Mouse (Mus musculus) macrophage (primary cell): ENCODE results near the gene Hcn2. TPM values are rescaled to one million over a fixed set of nuclear protein-coding genes. Genes with fewer than 3 reads are reported as not detected.

Source experiments
- H3K27ac ChIP-seq: fragments of 350-480 bp; formaldehyde crosslinking; 2 replicates; pipeline ENCODE4 v1.9.0; 2021
- H3K36me3 ChIP-seq: fragments of 350-480 bp; formaldehyde crosslinking; 2 replicates; pipeline ENCODE4 v1.9.0; 2021; ENCODE audit errors: inconsistent target
- H3K4me3 ChIP-seq: fragments of 350-480 bp; formaldehyde crosslinking; 2 replicates; pipeline ENCODE4 v1.9.0; 2021; ENCODE audit errors: inconsistent target
- H3K79me2 ChIP-seq: fragments of 350-480 bp; formaldehyde crosslinking; 2 replicates; pipeline ENCODE4 v1.9.0; 2021; ENCODE audit errors: inconsistent target
- WGBS: methylation state at CpG from one replicate; pipeline ENCODE4 v1.1.7; 2026; ENCODE audit warnings: inconsistent platforms; ENCODE audit not compliant: missing documents; 5-methylcytosine and 5-hydroxymethylcytosine counted together
- polyA plus RNA-seq: library from polyadenylated mRNA; stranded (reverse); fragments of 250-400 nt; gene quantifications from 3 replicates; pipeline ENCODE4 v1.2.4, GENCODE M21; 2018; ENCODE audit warnings: inconsistent platforms

Gene Hcn2
- polyA plus RNA-seq, 1 experiment from 2014 or later, result 0.40 TPM

DNA sequence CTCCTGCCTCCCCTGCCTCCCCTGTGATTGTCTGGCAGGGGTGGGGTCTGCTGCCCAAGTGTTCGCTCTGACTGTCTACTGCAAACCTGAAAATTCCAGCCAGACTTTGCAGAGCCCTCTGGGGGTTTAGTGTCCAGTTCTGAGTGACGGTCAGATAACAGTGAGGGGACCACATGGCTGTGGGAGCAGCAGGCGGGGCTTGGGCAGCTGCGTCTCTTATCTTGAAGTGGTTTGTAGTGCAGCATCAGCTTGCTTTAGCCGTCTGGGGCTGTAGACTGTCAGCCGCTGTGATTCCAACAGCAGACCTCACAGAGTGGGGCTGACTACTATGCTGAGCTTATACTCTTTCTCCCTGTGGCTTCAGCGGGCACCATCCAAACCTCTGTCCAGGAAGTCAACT, 7.1 kb upstream of the Hcn2 start:
- WGBS, result 94% methylated on average over 7 of the region's 7 CpGs
- H3K27ac ChIP-seq, result no peak overlapping the region
- no peak overlapping the region for H3K4me3 ChIP-seq
- peaks cover 52% of the 10 kb centered on the region for H3K79me2 ChIP-seq
- peaks cover 31% of the 10 kb centered on the region; the same call in 1 of the 2 replicates for H3K36me3 ChIP-seq

- Histone ChIP-seq H3K36me3 (peaks cover 31% of the 10 kb centered on the region; the same call in 1 of the 2 replicates), H3K79me2 (peaks cover 26% of the 10 kb centered on the region), H3K4me3 (no peak overlapping the region), H3K27ac (no peak overlapping the region)
- WGBS, result 100% methylated on average over 1 of the region's 1 CpGs
These were observed 4.4 kb upstream of the Hcn2 start for GRCm38 (mm10) chr10:79712029-79712428.

GRCm38 (mm10) chr10:79712499-79713126, 3.8 kb upstream of the Hcn2 start:
- Histone ChIP-seq H3K36me3 (peaks cover 31% of the 10 kb centered on the region; the same call in 1 of the 2 replicates), H3K4me3 (no peak overlapping the region), H3K79me2 (peaks cover 20% of the 10 kb centered on the region), H3K27ac (no peak overlapping the region)
- 32% methylated on average over 4 of the region's 6 CpGs for WGBS

DNA sequence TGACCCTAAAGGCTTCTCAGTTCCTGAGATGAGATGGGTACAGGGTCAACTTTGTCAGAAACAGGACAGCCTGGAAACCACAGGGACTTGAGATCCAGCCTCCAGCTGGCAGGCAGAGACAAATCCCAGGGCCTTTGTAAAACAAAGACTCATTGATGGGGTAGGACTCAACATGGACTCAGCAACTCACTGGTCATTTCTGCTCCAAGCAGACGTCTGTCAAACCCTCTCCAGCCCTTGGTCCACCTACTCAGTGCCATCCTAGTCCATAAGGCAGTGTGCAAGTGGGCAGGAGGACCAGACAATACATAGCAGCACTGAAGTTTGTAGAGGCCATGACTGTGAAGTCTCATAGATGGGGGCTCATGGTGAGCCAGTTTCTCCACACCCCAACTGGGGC, 3.3 kb upstream of the Hcn2 start:
- 45% methylated on average over 1 of the region's 1 CpGs for WGBS
- H3K36me3 ChIP-seq, result peaks cover 31% of the 10 kb centered on the region; the same call in 1 of the 2 replicates
- no peak overlapping the region for H3K27ac ChIP-seq
- H3K4me3 ChIP-seq, result no peak overlapping the region
- peaks cover 15% of the 10 kb centered on the region for H3K79me2 ChIP-seq

DNA sequence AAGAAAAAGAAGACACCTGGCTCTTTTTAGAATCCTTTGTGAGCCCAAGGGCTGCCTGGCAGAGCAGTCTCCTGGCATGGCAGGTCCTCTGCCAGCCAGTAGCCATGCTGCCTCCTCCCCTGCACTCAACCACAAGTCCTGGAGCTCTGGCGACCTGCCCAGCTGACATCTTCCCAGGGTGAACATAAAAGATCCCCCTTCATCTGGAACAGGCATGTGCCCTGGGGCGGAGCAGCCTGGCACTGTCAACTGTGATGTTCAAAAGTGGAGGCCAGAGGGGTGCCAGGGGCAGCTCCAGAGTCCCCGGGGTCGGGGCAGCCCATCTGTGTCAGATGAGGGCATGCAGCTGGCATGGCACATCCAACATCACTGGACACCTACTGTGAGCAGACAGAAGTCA, 1.4 kb upstream of the Hcn2 start:
- Histone ChIP-seq H3K79me2 (no peaks in the 10 kb centered on the region), H3K4me3 (no peak overlapping the region)
- WGBS, result 74% methylated on average over 4 of the region's 4 CpGs

DNA sequence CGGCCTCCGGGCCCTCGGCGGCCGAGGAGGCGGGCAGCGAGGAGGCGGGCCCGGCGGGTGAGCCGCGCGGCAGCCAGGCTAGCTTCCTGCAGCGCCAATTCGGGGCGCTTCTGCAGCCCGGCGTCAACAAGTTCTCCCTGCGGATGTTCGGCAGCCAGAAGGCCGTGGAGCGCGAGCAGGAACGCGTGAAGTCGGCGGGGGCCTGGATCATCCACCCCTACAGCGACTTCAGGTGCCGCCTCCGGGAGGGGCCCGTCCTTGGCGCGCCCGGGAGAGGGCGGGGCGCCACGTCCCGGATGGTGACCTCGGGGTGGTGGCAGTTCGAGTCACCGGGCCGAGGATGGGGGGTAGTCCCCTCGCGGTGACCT, 538 bp downstream of the Hcn2 start:
- Histone ChIP-seq H3K27ac (no peak overlapping the region), H3K36me3 (0 out of 2 replicates have a peak, but pooled peaks cover under 1% of the 10 kb centered on the region), H3K79me2 (no peaks in the 10 kb centered on the region), H3K4me3 (no peak overlapping the region)
- WGBS, result 0% methylated on average over 42 of the region's 44 CpGs

More for the DNA sequence above, 1.4 kb upstream of the Hcn2 start:
- H3K36me3 ChIP-seq, result peaks cover 20% of the 10 kb centered on the region; the same call in 1 of the 2 replicates
- no peak overlapping the region for H3K27ac ChIP-seq

GRCm38 (mm10) chr10:79717640-79718357, 1.4 kb downstream of the Hcn2 start:
- Histone ChIP-seq H3K27ac (no peak overlapping the region), H3K36me3 (no peaks in the 10 kb centered on the region), H3K4me3 (no peak overlapping the region), H3K79me2 (no peaks in the 10 kb centered on the region)
- 6% methylated on average over 29 of the region's 43 CpGs for WGBS

GRCm38 (mm10) chr10:79721089-79721488, 4.7 kb downstream of the Hcn2 start:
- no peak overlapping the region for H3K4me3 ChIP-seq
- WGBS, result 73% methylated on average over 5 of the region's 5 CpGs
- no peaks in the 10 kb centered on the region for H3K36me3 ChIP-seq
- H3K27ac ChIP-seq, result no peak overlapping the region
- no peaks in the 10 kb centered on the region for H3K79me2 ChIP-seq

DNA sequence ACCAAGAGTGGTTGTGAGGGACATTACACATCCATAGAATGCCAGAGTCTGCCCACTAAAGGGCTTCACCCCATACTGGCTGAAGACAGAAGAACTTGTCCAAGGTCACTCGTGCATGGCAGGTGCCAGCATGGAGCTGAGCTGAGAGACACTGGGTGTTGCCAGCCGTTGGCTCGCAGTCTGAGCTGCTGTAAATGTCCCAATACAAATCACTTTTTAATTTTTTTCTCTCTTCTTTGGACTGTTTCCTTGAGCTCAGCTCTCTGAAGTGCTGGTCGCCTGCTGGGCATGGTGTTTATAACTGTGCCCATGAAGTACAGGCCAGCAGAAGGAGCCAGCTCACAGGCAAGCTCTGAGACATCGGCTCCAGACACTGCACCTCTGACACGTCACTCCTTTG, 6.6 kb downstream of the Hcn2 start:
- WGBS, result 74% methylated on average over 6 of the region's 6 CpGs
- H3K27ac ChIP-seq, result no peak overlapping the region
- H3K79me2 ChIP-seq, result no peaks in the 10 kb centered on the region
- no peaks in the 10 kb centered on the region for H3K36me3 ChIP-seq
- no peak overlapping the region for H3K4me3 ChIP-seq

DNA sequence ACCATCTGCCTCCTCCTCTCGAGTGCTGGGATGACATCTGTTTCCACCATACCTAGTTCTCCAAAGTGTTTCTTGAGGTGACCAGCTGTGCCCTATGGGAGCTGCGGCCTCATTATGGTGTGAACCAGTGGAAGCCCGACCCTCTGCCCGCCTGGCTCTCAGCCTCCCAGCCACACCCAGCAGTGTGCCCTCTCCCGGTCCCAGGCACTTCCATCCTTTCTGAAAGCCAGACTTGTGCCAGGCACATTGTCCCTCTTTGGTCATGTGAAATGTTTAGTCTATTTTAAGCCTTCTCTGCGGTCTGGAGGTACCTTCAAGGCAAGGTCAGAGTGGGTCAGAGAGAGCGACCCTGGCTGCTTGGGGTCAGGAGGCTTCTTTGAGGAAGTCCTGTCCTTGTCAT, 7.3 kb downstream of the Hcn2 start:
- Histone ChIP-seq H3K79me2 (no peaks in the 10 kb centered on the region), H3K4me3 (no peak overlapping the region), H3K27ac (no peak overlapping the region), H3K36me3 (no peaks in the 10 kb centered on the region)
- WGBS, result 77% methylated on average over 7 of the region's 7 CpGs

GRCm38 (mm10) chr10:79726090-79726489, 9.7 kb downstream of the Hcn2 start:
- Histone ChIP-seq H3K27ac (no peak overlapping the region), H3K4me3 (no peak overlapping the region), H3K36me3 (no peaks in the 10 kb centered on the region), H3K79me2 (no peaks in the 10 kb centered on the region)
- 39% methylated on average over 10 of the region's 11 CpGs for WGBS

DNA sequence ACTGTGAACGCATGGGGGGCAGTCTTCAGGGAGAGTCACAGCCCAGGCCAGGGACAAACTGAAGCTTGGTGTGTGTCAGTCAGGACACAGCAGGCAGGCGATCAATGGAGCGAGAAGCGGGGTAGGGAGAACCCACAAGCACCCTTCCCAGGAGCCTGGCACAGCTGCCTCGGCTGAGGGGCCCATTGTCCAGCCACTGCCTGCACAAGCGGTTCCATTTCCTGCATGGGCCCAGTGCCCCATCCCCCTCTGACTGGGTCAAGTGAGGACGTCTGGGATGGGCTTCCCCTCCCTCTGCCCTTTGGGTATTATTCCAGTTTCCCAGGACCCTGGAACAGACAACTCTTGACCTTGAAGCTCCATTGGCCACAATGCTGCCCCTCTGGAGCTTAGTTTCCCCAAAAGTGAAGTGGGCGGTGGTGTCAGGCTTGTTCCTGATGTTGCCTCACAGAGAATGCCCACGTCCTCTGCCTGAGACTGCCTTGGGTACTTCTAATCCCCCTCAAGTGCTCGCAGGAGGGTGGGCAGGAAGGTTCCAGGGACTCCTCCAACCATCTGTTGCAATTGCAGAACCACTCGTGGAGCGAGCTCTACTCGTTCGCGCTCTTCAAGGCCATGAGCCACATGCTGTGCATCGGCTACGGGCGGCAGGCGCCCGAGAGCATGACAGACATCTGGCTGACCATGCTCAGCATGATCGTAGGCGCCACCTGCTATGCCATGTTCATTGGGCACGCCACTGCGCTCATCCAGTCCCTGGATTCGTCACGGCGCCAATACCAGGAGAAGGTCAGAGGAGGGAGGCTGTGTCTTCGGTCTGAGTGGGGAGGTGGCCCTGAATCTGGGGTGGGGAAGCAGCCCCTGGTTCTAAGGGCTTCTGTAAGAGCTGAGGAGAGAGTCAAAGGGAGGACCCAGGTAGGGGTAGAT, 12.2 kb downstream of the Hcn2 start:
- WGBS, result 70% methylated on average over 25 of the region's 28 CpGs
- no peak overlapping the region for H3K27ac ChIP-seq
- no peaks in the 10 kb centered on the region for H3K79me2 ChIP-seq
- H3K36me3 ChIP-seq, result no peaks in the 10 kb centered on the region
- no peak overlapping the region for H3K4me3 ChIP-seq

GRCm38 (mm10) chr10:79729357-79729965, 13.0 kb downstream of the Hcn2 start:
- Histone ChIP-seq H3K27ac (no peak overlapping the region), H3K4me3 (no peak overlapping the region), H3K36me3 (peaks cover 7% of the 10 kb centered on the region; the same call in 1 of the 2 replicates), H3K79me2 (no peaks in the 10 kb centered on the region)
- WGBS, result 59% methylated on average over 13 of the region's 13 CpGs

DNA sequence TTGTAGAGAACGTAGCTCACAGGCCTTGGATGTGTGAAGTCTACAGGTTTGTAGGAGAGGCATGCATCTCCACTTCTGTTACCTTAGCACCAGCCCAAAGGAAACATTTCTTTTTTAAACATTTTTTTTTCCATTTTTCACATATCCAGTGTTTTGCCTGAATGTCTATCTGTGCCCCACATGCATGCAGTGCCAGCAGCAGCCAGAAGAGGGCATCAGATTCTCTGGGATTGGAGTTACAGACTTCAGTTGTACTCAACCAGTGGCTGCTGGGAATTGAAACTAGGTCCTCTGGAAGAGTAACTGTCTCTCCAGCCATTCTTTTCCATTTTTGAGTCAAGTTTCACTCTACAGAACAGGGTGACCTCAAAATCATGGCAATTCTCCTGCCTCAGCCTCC, 16.1 kb downstream of the Hcn2 start:
- no peaks in the 10 kb centered on the region for H3K79me2 ChIP-seq
- no peak overlapping the region for H3K27ac ChIP-seq
- 92% methylated on average over 1 of the region's 1 CpGs for WGBS
- no peak overlapping the region for H3K4me3 ChIP-seq
- H3K36me3 ChIP-seq, result peaks cover 26% of the 10 kb centered on the region
